Mouse (Mus musculus) kidney, postnatal 14 days (tissue): ENCODE results near the gene Gm42688.

Experiments used
- DNase-seq: peaks from one replicate; pipeline ENCODE4 v3.0.0; 2022; ENCODE audit warnings: mixed read lengths

Gm42688 gene

DNA sequence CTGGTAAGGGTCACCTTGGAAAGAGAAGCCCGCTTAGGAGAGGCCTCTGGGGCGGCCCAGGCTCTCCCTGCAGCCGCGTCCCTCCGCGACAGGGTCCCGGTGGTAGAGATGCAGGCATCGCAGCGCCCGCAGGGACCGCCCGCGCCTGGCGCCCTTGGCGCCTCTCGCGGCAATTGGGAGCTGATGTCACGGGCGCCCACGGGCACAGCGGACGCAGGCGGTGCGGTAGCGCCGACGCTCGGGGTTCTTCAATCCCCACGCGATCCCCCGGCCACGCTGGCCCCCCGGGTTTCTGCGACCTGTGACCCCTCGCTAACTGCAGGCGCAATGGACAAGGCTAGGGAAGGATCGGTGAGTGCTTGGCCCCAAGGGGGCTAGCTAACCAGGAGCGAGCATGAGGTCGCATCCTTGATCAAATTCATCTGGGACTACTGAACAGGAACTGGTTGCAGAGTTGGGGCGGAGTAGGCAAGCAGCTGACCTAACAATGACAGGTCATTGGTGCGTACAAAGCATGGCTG, 40.9 kb downstream of the Gm42688 start:
- no peak for DNase-seq

DNA sequence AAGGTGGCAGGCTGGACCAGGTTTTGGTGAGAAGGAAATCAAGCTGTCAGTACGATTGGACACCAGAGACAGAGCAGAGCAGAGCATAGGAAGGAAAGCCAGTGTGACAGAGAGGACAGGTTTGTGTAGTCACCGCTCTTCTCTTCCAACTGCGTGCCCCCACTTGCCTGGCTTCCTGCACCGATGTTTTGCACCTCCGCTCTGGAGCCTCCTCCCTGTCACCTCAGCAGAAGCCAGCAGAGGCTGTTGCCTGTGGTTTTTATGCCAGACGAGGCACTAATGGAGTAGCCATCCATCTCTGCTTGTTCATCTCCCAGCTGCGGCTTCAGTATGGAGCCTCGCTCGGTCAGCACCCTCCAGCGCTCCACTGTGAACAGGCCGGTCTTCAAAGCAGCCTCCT, 41.5 kb downstream of the Gm42688 start:
- DNase-seq = no peak

DNA sequence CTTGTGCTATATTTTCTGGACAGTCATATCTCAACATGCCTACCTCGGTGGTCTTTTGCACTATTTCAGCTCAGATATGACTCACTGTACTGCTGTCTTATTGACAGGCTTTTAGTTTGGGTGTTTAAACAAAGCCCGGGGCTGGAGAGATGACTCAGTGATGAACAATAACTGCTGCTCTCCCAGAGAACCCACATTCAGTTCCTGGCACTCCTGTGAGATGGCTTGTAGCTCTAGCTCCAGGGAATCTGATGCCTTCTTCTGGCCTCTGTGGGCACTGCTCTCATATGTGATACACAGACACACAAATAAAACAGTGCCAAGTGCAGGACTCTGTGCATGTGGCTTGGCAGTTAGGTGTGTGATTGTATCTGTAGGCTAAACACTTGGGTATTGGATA, 43.8 kb downstream of the Gm42688 start:
- no peak for DNase-seq

DNA sequence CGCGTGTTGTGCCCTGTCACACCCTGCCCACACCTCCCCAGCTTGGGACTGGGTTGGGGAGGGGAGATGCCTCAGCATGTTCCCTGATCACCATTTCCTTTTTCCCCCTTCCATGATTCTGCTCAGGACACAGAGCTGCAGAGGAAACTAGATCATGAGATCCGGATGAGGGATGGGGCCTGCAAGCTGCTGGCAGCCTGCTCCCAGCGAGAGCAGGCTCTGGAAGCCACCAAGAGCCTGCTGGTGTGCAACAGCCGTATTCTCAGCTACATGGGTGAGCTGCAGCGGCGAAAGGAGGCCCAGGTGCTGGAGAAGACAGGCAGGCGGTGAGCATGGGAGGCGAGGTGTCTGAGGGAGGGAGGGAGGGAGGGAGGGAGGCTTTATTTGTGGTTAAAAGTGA, 44.4 kb downstream of the Gm42688 start:
- DNase-seq = no peak

DNA sequence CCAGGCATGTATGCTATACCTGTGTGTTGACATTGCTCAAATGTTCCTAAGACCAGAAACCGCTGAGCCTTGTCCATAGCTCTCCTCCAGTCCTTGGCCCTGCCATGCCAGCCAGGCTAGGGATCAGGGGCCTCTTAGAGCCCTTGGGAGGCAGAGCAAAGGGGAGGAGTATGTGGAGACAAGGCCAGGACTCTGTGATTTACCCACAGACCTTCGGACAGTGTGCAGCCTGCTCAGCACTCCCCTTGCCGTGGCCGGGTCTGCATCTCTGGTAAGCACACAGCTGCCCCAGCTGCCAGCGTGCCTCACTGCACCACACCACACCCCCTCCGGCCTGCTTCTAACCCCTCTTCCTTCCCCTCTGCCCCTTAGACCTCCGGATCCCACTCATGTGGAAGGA, 45.9 kb downstream of the Gm42688 start:
- DNase-seq = no peak

DNA sequence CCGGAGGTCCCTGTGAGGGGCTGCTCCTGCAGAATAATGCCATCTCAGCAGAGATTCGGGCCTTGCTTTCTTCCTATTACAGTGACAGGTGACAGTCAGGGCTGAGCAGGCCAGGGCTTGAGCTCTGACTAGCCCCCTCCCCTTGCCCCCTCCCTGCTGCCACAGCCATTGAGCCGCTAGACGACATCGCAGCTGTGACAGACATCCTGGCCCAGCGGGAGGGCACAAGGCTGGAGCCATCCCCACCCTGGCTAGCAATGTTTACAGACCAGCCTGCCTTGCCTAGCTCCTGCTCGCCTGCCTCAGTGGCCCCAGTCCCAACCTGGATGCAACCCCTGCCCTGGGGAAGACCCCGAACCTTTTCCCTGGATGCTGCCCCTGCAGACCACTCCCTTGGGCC, 50.3 kb downstream of the Gm42688 start:
- no peak for DNase-seq

DNA sequence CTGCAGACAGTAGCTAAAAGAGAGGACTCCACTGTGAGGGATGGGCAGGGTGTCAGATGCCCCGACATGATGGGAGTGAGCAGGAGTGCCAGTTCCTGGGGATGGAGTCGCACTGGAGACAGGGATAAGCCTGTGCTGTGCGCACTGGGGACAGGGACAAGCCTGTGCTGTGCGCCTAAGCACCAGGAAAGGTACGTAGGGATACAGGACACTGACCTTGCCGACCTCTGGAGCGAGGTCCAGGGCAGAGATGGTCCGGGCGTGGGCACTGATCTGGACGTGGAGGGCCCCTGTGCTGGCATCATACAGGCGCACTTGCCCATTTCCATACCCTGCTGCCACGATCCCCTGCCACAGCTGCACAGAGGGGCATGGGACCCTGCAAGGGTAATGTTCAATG, 51.6 kb downstream of the Gm42688 start:
- no peak for DNase-seq

DNA sequence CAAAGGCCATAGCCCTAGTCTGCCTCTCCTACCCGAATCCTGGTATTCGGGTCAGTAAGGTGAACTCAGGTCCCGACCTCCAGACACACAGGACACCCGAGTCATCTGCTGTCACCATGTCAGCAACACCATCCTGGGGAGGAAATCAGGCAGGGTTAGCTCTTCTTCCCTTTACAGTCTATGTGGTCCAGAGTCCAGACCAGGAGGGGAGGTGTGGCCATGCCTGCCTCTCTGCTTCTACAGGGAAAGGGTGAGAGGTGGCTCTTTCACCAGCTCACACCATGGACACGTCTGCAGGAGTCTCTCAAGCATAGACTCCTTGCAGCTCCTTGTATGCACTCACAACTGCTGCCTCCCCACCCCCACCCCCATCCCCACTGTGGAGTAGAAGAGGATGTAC, 52.1 kb downstream of the Gm42688 start:
- no peak for DNase-seq

DNA sequence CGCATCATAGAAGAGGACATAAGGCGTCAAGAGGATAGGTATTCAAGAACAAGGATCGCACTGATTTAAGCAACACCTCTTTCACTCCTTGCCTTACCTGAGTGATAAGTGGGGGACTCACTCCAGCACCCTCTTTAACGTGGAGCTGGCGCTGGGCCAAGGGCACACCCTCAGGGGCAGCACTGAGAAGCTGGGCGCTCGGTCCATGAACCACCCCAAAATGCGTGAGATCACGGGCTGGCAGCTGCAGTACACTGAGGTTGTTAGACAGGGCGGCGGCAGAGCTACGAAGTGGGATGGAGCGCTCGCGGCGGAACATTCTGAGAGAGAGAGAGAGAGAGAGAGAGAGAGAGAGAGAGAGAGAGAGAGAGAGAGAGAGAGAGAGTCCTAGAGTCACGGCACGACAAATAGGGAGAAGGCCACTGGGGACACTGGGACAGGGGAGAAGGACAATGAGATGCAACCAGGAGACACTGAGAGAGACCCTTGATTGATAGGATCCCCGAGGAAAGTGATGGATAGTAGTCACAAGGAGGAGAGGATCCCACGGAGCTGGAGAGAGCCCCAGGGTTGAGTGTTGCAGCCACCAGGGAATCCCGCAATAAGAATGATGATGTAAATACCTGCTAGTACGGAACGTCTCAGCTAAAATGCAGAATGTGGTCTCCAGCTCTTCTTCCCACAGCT, 54.3 kb downstream of the Gm42688 start:
- no peak for DNase-seq

DNA sequence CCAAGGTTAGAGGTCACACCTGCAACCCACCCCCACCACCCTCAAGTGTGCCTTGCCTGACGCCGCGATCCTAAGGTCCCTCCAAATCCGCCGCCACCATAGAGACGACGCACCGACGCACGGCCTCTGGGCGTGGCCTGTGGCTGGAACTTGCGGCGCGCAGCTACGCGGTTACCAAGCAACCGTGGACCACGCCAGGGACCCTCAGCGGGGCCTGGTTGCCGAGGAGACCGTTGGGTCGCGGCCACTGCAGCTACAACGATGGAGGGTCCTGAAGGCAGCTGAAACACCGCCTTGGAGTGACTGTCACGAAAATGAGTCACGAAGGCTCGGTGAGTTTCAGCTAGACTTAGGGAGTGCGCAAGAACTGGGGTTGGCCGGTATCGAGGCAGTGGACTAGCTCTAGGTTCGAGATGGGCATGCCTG, 54.9 kb downstream of the Gm42688 start, which contains the start of the genes Wdr54 and 1700003E16Rik:
TSS of gene Wdr54 (minus strand) at position 139 of the 426 bp plus-strand sequence.
TSS of gene 1700003E16Rik (plus strand) at position 146 of the 426 bp plus-strand sequence.
- DNase-seq = peak; percentile 69

DNA sequence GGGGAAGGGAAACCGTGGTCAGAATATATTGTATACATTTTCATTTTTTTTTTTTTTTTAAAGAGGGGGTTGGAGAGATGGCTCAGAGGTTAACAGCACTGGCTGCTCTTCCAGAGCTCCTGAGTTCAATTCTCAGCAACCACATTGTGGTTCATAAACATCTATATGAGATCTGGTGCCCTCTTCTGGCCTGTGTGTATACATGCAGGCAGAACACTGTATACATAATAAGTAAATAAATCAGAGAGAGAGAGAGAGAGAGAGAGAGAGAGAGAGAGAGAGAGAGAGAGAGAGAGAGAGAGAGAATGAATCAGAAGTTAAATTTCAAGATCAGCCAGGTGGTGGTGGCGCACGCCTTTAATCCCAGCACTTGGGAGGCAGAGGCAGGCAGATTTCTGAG, 58.0 kb downstream of the Gm42688 start:
- peak; percentile 37 for DNase-seq
